Mouse (Mus musculus): Measurements from ENCODE around the gene Vill.

Vill gene

DNA sequence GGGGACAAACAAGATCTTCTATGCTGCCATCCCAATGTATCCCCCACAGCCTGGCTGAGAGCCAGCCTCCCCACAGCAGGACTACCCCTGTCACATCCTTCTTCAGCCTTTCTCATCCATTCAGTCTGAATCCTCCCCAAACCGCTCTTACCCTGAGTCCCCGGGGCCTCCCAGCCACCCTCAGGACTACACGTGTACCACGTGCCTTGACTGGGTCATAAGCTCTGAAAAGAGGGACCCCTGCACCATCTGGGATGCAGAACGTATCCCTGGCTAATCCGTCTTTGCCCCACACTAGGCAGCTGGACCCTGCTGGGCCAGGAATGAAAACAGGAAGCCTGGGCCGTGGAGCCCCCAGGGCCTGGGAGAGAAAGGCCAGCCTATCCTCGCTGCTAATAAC is 29.5 kb downstream of the Vill start:
- no peak for DNase-seq

DNA sequence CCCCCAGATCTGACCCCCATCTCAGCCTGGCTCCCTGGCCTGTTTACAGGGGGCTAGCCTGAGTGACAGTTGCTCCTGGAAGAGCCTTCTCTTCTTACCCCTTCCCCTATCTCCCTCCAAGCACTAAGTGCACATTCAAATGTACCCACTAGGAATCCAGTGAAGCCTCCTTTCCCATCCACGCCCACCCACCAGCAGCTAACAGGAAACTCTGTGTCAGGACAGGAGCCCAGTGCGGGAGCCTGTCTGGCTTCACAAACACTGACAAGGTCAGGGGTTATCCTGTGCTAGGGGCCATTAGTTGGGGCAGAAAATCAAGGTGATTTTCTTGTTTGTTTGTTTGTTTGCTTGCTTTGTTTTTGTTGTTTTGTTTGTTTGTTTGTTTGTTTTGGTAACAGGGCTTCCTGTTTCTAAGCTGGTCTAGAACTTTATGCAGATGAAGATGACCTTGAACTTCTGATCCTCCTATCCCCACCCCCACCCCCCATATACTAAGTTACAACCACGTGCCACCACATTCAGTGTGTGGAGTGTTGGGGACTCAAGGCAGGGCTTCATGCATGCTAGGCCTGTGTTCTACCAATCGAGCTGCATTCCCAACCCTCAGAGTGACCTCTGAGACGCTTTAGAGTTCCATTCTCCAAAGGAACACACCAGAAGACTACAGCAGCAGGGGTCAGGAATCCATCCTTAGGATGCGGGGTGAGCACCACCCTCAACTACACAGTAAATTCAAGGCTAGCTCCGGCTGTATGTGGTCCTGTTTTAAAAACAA is 30.3 kb downstream of the Vill start:
- DNase-seq, result no peak

DNA sequence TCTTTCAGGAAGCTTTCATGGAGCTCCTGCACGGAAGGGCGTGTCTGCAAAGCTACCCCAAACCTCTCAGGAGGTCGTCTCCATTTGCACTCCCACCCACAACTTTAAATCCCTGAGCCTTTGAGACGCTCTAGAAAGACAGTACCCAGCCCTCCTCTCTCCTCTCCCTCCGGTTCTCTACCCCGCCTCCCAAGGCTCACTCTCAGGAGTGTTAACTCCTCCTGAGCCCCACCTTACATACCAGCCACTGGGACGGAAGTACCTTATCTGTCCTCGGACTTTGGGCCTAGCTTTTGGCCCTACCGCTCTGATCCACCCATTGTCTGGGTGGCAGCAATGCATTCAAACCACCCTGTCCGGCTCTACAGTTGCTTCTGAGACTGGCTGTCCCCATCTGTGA is 31.4 kb downstream of the Vill start:
- no peak for DNase-seq

DNA sequence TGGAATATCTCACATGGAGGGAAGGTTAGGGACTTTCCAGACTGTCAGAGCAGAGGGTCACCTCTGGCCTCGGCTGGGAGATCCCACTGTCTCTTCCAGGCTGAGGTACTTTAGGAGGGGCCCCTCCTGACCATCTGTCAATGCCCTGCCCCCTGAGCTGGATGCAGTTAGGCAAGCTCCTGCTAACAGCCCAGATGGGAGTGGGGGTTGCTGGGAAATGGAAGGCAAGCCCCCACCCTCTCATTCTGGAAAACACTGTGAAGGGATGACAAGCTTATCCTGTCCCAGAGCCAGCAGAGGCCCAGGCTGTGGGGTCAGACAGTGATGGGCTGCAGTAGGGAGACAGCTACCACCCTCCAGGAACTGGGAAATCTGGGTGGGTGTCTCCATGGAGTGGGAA is 33.9 kb downstream of the Vill start:
- no peak for DNase-seq

DNA sequence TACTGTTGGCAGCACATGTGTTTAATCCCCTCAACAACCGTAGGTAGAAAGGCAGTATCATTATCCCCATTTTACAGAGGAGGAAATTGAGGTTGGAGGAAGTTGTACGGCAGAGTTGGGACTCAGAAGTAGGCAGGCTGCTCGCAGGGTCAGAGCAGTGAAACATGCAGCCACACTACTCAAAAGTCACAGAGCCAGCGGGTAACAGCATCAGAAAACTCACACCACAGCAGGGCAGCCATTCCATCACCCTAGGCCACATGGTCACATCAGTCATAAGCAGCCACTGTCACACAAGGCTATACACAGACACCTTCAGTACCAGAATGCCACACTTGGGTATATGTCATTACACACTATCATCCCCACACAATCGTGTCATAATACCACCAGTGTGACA is 34.7 kb downstream of the Vill start:
- no peak for DNase-seq

DNA sequence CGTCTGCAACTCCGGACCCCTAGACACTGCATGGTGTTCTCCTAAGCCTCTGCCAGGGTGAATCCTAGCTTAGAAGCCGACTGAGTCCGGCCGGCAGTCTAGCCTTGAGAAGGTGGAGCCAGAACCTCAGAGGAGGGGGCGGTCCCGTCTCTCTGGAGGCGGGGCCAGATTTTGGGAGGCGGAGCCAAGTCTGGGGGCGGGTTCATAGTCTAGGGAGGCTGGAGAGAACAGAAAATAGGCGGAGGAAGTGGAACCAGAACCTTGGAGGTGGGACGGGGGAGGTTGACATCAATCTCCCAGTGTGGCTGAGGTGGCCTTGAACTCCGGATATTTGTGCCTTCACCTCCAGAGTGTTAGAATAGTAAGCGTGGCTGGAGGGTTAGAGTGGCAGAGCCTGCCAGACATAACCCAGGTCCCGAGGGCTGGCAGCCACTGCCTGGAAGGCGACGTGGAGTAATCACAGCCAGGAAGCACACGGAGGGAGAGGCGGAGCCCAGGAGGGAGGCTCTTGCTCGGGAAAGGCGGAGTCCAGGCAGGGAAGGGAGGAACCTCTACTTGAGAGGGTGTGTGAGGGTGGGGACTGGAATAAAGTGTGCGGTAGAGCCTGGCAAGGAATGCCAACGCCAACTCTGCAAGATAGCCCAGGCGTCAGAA is 35.7 kb downstream of the Vill start:
- peak; percentile 32 to 38 for DNase-seq

DNA sequence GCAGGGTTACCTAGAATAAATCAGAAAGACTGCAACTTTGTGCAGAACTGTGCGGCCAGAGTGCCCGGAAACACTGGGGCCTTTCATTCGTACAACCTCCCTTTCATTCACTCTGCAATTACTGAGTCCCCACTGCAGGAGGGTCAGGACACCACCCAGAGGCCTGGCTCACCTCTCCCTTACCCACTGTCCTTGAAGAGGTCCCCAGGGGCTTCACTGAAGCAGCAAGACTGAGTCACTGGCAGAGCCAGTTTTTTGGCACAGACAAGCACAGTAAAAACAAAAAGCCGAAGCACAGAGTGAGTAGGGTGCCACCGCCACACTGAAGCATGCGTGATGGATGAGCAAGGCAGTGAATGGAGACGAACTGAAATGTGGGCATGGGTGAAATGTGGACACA is 36.9 kb downstream of the Vill start:
- no peak for DNase-seq

DNA sequence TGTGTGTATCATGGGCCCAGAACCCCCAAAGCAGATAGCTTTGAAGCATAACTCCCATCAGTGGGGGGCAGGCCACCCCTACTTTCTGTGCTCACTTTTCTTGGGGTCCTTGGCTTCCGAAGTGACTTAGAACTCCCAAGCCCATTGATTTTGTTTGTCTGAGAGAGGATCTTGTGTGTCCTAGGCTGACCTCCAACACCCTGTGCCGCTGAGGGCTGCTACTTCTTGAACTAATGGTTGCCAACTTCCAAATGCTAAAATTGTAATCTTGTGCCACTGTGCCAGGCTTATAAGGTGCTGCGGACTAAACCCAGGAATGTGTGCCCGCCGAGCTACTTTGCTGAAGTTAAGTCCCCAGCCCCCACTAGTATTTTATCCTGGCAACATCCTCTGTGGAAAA is 37.9 kb downstream of the Vill start:
- no peak for DNase-seq

DNA sequence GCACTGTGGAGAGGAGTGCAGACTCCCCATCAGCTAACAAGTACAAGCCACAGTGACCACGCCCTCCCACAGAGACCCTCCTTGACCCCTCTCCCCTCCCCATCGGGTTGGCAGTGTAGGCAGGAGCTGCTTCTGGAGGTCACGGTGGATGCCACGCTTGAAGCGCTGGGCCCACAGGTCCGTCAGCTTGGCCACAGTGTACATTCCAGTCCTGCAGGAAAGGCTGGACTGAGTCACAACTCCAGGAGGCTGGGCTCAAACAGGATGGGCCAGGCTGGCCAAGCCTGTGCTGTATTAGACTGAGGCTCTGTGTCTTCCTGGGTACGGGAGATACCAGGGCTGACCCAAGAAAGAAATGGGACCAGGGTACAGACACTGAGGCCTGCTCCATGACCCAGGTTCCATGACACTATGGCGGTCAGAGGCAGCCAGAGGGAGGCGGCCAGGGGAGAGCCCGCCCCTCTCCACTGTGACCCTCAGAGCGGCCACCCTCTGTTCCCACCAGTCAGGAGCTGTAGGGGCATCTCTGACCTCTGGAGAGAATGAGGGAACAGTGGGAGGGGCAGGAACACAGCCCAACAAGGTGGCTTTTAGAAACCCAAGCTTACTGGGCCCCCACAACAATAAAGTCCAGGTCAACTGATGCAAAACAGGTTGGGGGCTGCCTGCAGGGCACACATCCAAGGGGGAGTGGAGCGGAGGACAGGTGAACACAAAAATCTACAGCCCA is 39.2 kb downstream of the Vill start:
- no peak for DNase-seq

DNA sequence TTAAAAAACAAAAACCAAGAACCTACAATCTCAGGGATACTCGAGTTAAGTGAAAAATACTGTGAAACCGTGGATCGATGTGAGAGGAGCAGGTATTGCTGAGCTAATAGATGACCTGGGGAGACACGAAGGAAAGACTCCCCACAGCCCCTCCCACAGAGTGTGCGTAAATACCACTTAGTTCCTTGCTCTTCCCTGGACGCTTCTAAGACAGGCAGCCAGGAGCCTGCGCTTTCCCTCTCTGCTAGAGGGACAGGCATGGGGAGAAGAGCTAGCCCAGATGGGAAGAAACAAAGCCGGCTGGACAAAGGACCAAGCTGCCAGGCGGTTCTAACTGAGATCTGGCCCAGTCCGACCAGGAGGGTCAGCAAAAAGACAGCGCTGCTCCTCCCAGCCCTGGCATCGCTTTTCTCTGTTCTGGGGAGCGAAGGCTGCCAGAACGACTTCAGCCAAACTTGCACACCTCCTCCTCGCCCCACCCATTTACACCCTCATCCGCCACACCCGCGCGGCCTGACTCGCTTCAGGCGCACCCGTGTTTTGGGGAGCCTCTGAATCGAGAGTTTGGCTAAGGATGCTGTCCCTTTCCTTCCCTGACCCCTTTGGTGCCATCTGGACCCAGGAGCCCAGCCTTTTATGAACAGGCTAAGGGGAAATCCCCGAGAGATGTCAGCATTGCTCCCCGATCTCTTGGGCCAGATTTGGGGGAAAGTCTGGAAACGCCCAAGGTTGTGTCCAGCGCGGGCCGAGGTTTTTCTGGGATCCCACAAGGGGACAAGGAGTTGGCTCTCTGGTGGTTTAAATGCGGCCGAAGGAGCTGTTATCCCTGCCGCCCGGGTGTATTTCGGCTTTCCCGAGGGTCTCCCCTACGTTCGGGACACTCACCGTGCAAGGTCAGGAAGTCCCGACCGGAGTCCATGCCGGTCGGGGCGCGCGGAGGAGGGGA is 40.2 kb downstream of the Vill start:
- no peak for DNase-seq

DNA sequence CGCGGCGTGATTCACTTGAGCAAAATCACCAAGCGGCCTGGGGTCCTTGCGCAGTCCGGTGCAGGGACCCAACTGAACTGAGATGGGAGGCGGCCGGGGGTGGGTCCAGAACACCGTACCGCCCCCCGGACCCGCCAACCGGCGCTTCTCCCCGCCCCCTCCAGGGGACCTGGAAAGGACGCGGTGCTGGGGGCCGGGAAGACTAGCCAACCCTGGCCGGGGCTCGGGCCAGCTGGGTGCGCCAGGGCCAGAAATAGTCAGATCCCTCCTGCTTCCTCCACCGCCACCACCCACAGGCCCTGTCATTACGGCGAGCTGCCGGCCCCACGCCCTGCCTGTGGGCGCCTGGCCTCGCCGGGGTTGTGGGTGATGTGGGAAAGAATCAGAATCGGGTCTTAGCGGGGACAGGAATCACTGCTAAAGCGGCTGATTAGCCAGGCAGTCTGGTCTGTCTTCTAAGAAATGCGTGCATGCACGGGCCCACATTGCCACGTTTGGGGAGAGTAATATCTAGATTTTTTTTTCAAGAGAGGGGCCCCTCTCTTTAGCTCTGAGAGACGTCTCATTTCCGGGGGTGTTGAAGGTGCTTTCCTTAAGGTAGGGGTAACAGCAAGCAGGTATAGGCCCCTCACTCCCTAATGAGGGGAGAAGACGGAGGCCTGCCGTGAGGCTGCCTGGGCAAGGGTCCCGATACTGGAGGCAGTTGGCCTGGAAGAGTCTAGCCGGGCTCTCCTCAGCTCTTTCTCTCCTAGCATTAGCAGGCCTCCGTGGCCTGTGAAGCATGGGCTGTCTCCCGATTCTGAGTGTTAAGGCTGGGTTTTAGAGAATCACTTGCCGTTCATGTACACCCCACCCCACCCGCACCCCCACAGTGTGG is 41.1 kb downstream of the Vill start, which contains the start of gene Plcd1:
Gene Plcd1, minus strand, starts transcription at position 84 of the 877 bp plus-strand sequence.
- DNase-seq, result peak in 1 of 2 experiments; percentile 26

DNA sequence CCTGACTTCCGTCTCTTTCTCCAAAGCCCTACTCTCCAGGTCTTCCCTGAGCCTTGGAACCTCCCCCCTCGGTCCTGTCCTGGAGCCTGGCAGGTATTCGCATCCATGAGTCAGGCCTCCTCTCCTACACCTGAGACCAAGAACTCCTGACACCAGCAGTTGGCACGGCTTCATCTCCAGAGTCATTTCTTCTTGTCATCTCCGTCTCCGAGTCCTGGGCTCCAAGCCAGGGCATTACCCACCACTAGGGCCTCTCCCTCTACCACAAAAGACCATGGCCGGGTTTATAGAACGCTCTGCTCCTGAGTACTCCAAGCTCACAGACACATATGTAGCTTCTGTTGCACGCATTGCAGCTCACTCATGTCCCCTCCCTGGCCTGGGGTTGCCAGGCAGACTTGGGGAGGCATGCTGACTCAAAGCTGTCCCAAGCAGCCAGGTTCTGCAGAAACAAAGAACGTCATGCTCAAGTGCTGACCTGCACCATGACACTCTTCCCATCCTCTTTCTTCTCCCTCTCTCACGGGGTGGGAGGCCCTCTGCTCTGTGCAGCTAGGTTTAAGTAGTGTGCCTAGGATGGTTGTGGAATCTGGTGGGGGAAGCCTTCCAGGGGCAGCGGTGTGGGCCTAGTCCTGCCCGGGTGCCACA is 42.0 kb downstream of the Vill start:
- no peak for DNase-seq

DNA sequence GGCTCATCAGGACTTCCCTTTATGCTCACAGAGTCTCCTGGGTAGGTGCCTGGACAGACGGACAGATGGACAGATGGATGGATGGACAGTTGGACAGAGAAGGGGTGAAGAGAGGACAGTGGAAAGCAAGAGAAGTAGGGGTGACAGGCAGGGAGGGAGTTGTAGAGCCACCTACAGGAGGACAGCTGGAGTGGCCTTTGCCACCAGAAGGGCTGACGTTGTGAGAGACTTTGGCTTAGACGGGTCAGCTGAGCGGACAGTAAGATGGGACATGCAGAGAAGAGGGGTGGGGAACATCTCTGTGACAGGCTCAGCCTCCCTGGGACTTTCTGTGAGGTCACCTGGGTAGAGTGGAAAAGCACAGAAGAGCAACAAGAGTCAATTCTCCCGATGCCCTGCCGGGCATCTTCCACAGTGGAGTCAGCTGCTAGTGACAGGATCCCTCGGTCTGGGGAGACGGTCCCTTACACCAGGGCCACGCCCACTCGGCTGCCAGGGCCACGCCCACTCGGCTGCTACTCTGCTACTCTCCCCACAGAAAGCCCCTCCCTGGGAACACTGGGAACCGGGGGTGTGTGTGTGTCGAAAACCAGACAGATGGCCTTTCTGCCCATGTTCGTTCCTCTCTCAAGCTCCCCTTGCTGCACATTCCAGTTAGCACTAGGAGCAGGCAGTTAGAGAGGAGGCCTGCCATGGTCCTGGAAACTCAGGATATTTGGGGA is 47.8 kb downstream of the Vill start:
- DNase-seq, result peak in 1 of 2 experiments; percentile 10

DNA sequence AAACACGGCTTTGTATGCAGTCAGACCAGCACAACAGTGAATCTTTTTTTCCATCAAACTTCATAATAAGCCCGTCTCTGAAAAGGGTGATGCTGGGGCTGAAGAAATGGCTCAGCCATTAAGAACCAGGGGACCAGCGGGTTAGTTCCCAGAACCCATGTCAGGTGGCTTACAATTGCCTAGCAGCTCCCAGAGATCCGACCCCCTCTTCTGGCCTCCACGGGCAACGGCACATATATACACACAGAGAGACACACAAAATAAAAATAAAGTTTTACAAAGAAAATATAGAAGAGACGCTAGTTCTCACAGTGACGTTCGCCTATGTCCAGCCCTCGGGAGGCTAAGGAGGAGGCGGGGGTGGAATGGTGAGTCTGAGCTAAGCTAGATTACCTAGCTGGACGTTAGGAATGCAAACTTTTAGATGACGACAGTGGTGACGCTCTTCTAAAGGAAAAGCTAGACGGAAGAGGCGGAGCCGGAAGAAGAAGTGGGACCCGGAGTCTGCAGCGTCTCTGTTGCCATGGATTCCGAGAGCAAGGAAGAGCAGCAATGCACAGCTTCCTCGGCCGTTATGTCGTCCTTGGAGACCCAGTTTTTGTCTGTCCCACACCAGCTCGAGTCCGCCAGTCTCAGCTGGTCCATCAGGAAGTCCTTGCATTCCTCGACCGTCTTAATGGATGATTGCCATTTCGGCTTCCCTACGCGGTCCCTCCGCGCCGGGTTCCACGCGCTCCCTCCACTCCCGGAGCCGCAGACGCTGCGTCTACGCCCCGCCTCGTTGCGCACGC is 49.6 kb downstream of the Vill start, which contains the start of gene Dlec1:
Gene Dlec1, plus strand, starts transcription at position 487 of the 791 bp plus-strand sequence.
- DNase-seq, result peak; percentile 46 to 63

DNA sequence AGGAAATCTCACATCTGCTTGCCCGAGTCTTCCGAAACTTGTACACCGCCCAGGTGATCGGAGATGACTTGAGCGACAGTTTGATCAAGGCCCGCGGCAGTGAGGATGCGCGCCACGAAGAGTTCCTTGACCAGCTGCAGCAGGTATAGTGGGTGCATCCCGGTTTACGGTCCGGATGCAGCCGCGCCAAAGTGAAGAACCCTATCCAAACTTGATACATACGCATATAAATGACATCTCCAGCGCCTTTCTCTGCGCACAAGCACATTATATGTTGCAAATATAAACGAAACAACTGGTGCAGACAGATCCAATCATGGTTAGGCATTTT is 50.2 kb downstream of the Vill start:
- no peak for DNase-seq

DNA sequence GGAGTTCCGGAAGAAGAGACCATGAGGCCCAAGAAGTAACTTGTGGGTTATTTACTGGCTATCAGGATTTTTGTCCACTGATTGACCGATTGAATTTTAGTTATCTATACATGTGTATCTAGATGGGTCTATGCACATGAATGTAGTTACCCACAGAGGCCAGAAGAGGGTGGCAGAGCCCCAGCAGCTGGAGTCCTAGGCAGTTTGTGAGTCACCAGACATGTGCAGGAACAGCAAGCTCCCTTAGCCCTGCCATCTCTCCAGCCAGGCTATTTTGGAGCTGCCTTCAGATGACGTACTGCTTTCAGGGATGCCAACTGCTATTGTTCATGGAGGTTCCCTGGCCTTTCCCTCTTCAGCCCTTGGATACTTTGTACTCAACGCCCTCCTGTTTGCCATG is 55.0 kb downstream of the Vill start:
- no peak for DNase-seq

DNA sequence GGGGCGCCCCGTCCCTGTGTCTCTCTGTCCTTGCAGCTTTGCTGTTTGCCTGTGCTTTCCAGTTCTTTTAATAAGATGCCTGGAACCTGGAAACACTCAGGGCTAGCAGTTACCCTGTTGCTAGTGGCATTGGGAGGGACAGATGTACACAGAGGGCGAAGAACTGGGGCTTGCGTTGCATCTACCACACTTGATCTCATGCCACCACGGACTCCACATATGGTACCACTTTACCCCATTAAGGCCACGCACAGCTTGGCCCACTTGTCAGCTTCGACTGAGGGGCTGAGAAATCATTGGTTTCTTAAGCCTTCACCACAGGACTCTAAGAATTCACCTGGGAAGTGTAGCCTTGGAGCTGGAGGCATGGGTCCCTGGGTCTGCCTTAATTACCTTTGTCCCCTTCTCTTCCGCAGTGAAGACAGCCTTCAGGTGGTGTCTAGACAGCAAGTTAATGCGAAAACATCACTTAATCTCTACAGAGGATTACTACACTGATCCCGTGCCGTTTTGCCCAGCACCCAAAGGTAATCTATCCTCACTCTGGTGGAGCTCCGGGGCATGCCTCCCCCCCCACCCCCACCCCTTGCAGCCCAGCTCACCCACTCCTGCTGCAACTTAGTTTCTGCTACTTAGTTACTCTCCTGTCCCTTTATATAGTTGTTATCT is 57.2 kb downstream of the Vill start:
- no peak for DNase-seq

DNA sequence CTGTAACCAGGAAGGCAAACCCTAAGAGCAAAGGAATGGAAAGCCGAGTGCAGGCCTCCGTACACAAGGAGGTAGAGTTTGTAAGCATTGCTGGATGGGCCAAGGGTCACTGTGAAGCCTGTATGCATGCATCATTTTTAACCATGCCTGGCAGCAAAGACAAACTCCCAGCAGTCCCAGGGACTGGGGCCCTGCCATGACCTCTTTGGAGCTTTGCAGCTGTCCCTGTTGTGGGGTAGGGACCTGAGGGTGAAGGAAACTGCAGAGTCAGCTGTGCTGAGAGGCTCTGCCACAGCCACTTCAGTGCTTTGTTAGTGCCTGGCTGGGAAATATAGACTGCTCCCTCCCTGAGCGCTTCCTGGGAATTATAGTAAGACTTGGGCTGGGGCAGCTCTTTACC is 58.1 kb downstream of the Vill start:
- DNase-seq, result no peak

DNA sequence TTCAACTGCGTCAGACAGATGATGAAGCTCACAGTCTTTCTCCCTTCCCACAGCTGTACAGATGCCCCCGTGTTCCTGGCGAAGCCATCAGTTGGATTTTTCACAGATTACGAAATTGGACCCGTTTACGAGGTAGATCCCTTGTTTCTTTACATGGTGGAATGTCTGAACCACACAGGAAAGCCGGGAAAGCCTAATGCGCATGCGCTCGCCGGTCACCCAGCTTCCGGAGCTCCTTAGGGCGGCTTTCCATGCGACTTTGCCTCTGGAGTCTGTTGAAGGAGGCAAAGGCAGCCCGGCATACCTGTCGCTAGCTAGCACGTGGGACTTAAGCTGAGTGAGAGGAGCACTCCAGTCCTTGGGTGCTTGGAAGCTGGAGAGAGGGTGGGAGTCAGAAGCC is 62.3 kb downstream of the Vill start:
- DNase-seq, result no peak
